In genomic region chr2:33746471-33746870, GRCm38 (mm10) we compare ENCODE assay signal across 9 mouse cellular contexts.
DNase-seq lines count a peak whose midpoint lies in the region; ATAC-seq and TF ChIP-seq lines count a peak whose summit lies in the region.
"Had no signal": no experiment of that assay in that cellular context is flagged by ENCODE, and none has a peak within 500 bp of the region (broad histone marks: within the 10 kb centered on the region; RNA-seq: fewer than 3 reads in every experiment).

No protein-coding gene starts in this region.

- peak; percentile 54 for DNase-seq in G1E (ENCODE audit: low spot score)
- peak; percentile 44 for DNase-seq in c-Kit-negative CD71-positive TER-119-positive erythroid progenitor cells, embryonic 14.5 days (ENCODE audit: low read depth, low spot score)
- peak; percentile 83 for DNase-seq in fibroblast of lung, adult 2 months (ENCODE audit: low read depth)
- DNase-seq in heart, postnatal 14 days, result peak; percentile 73 to 86
- DNase-seq in layer of hippocampus, adult 11-12 months (ENCODE audit: low spot score), result peak; percentile 89
- peak; percentile 89 for DNase-seq in lung, postnatal 0 days (ENCODE audit: low spot score)
- peak; percentile 45 for DNase-seq in ovary, postnatal 36 days (ENCODE audit: low spot score)
- peak; percentile 48 to 62 for DNase-seq in thymus, postnatal 36 days

- peaks cover 83% of the 10 kb centered on the region for H3K36me3 ChIP-seq in G1E (replicated peaks)
- H3K36me3 ChIP-seq in lung, postnatal 0 days (ENCODE audit: insufficient read depth, low read length), result no peaks in the 10 kb centered on the region

- H3K9ac ChIP-seq in lung, postnatal 0 days (replicated peaks; ENCODE audit: low read depth), result no peak overlapping the region
- H3K9ac ChIP-seq: midbrain, embryonic 12.5 days had no signal

- H3K4me1 ChIP-seq in G1E (ENCODE audit: insufficient read depth, low read depth, low read length), result no peaks in the 10 kb centered on the region
- no peaks in the 10 kb centered on the region for H3K4me1 ChIP-seq in lung, postnatal 0 days (ENCODE audit: insufficient read depth, low read depth, low read length)

- 2% methylated on average over 5 of the region's 5 CpGs for WGBS in lung, postnatal 0 days

- no peaks in the 10 kb centered on the region for H3K27me3 ChIP-seq in G1E (ENCODE audit: insufficient read depth, low read length)
- no peaks in the 10 kb centered on the region for H3K27me3 ChIP-seq in lung, postnatal 0 days (replicated peaks; ENCODE audit: insufficient read depth, low read length)
- H3K27me3 ChIP-seq: midbrain, embryonic 12.5 days had no signal

- intact Hi-C loops in heart, postnatal 14 days (cut with DNase I), result loop anchor here (2.0 to 10.0 kb wide), 5 partner anchors 74 to 888 kb away; no protein-coding TSS in a partner anchor

- no peak for TF ChIP-seq EP300 in lung, postnatal 0 days (IDR thresholded peaks at IDR 0.05)

- no peak for ATAC-seq in G1E (ENCODE audit: extremely low read depth, insufficient number of reproducible peaks, low FRiP score, poor library complexity, severe bottlenecking)
- ATAC-seq in lung, postnatal 0 days, result peak; percentile 76

- peak; percentile 93 for TF ChIP-seq CTCF in G1E (IDR thresholded peaks at IDR 0.05; ENCODE audit: low read depth, low read length)
- TF ChIP-seq CTCF in lung, postnatal 0 days (IDR thresholded peaks at IDR 0.05), result peak; percentile 97

- no peak overlapping the region for H3K4me3 ChIP-seq in G1E (ENCODE audit: low read depth, low read length)
- H3K4me3 ChIP-seq in lung, postnatal 0 days (ENCODE audit: low read depth, low read length), result no peak overlapping the region
- H3K4me3 ChIP-seq: midbrain, embryonic 12.5 days had no signal

- no peaks in the 10 kb centered on the region for H3K9me3 ChIP-seq in G1E (replicated peaks)
- H3K9me3 ChIP-seq in lung, postnatal 0 days (ENCODE audit: low read length), result no peaks in the 10 kb centered on the region
- H3K9me3 ChIP-seq: midbrain, embryonic 12.5 days had no signal

- H3K27ac ChIP-seq in lung, postnatal 0 days (ENCODE audit: low read length), result no peak overlapping the region

- no peak overlapping the region for H3K4me2 ChIP-seq in lung, postnatal 0 days (replicated peaks; ENCODE audit: low read depth, low read length)
- H3K4me2 ChIP-seq: midbrain, embryonic 12.5 days had no signal
